Mouse (Mus musculus) gastrocnemius, postnatal 25 days (tissue): ENCODE measurements around the gene Il9. TPM values are rescaled to one million over a fixed set of nuclear protein-coding genes. Genes with fewer than 3 reads are reported as not detected.

Source experiments
- total RNA-seq, 2 experiments: library from RNA; stranded (reverse); gene quantifications; 1 replicate in 1 of 2; 2 replicates in 1 of 2; pipeline ENCODE4 v1.2.3; 2021

The Il9 gene
- total RNA-seq, 2 experiments from 2014 or later, result not detected

Other genes with a start within 250 kb of the Il9 start
- not detected for gene Neurog1, start 230.1 kb downstream of the Il9 start, total RNA-seq
- gene Cxcl14, start 185.7 kb downstream of the Il9 start, total RNA-seq, result 10 to 100 TPM; 18.8 to 34.8 TPM
- gene Gm3045, start 55.7 kb downstream of the Il9 start, total RNA-seq, result not detected
- gene Slc25a48, start 43.9 kb downstream of the Il9 start, total RNA-seq, result not detected
- under 1 TPM in 1 of 2 experiments, not detected in 1; 0.51 TPM for gene Fbxl21, start 40.2 kb upstream of the Il9 start, total RNA-seq
- gene Lect2, start 66.3 kb upstream of the Il9 start, total RNA-seq, result not detected
- 10 to 100 TPM; 19.2 to 20.5 TPM for gene Tgfbi, start 127.3 kb upstream of the Il9 start, total RNA-seq
- 10 to 100 TPM; 18.5 to 19.7 TPM for gene Smad5, start 220.8 kb upstream of the Il9 start, total RNA-seq